Mouse (Mus musculus): Measurements from ENCODE around the gene Mindy3.

- TF ChIP-seq POLR2A (IDR thresholded peaks at IDR 0.05; ENCODE audit: extremely low read depth, insufficient read depth, low read length) (no peak), CTCF (IDR thresholded peaks at IDR 0.05; ENCODE audit: extremely low read depth, insufficient read depth, low read length) (no peak)
These were observed 40.7 kb downstream of the Mindy3 start for GRCm38 (mm10) chr2:12378591-12378990.

All from cortical plate, adult 2 months (tissue).